Mouse (Mus musculus): ENCODE data around the gene Senp7. TPM values are rescaled to one million over a fixed set of nuclear protein-coding genes. Genes with fewer than 3 reads are reported as not detected.
A peak's percentile ranks its signal among the peaks of the same experiment; 100 is the strongest.
"Not testable (repeated sequence)": the region's sequence is repeated elsewhere in the genome, so short reads cannot be mapped to it uniquely, and the experiment has no call there.

Senp7 gene
- polyA plus RNA-seq, 1 experiment: 25.4 TPM

DNA sequence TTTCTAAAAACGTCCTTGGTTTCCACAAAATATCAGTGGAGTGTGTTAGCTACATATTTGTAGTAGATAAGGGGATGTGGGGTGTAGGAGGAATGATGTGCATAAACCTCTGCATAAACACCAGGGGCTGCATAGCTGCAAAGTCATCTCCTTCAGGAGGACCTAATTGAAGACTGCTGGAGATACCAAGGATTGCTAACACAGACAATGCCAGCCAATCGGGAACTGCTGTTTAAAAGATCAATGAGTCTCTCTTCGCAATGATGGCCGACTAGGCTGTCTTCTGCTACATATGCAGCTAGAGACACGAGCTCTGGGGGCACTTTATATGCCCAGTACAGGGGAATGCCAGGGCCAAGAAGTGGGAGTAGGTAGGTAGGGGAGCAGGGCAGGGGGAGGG, 74.4 kb downstream of the Senp7 start:
- no peak for TF ChIP-seq CTCF (IDR thresholded peaks at IDR 0.05; ENCODE audit: borderline replicate concordance, insufficient read depth, low read depth, low read length)
- DNase-seq: no peak
- no peaks in the 10 kb centered on the region for H3K27me3 ChIP-seq (ENCODE audit: control insufficient read depth, insufficient read depth, low read length)
- H3K4me3 ChIP-seq (replicated peaks; ENCODE audit: insufficient read depth, low read depth, low read length): no peak overlapping the region
- H3K4me1 ChIP-seq (ENCODE audit: control insufficient read depth, insufficient read depth, low read length): no peaks in the 10 kb centered on the region
- WGBS: 90% methylated on average over 5 of the region's 5 CpGs
- no peak overlapping the region for H3K27ac ChIP-seq (ENCODE audit: insufficient read depth, low read length)

- Histone ChIP-seq H3K27ac (ENCODE audit: insufficient read depth, low read length) (no peak overlapping the region), H3K27me3 (ENCODE audit: control insufficient read depth, insufficient read depth, low read length) (no peaks in the 10 kb centered on the region), H3K4me3 (replicated peaks; ENCODE audit: insufficient read depth, low read depth, low read length) (no peak overlapping the region), H3K4me1 (ENCODE audit: control insufficient read depth, insufficient read depth, low read length) (no peaks in the 10 kb centered on the region)
- TF ChIP-seq CTCF (IDR thresholded peaks at IDR 0.05; ENCODE audit: borderline replicate concordance, insufficient read depth, low read depth, low read length) (no peak), POLR2A (IDR thresholded peaks at IDR 0.05; ENCODE audit: borderline replicate concordance, insufficient read depth, low read length) (no peak)
- 95% methylated on average over 3 of the region's 3 CpGs for WGBS
- DNase-seq: no peak
These were observed 75.9 kb downstream of the Senp7 start for GRCm38 (mm10) chr16:56124045-56124444.

DNA sequence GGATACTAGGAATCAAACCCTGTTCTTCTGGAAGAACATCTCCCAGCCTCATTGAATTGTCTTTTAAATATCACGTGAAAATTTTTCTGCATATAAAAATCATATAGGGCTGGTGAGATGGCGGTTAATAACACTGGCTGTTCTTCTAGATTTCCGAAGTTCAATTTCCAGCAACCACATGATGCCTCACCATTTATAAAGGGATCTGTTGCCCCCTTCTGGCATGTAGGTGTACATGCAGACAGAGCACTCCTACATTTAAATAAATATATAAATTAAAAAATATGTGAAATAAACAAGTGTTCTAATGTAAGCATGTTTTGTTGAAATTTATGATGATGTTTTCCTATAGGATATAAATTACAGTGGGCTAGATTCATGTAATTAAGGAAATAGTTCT, 83.5 kb downstream of the Senp7 start:
- no peak for TF ChIP-seq CTCF (IDR thresholded peaks at IDR 0.05; ENCODE audit: borderline replicate concordance, insufficient read depth, low read depth, low read length)
- no peak for TF ChIP-seq POLR2A (IDR thresholded peaks at IDR 0.05; ENCODE audit: borderline replicate concordance, insufficient read depth, low read length)
- WGBS: 23% methylated on average over 3 of the region's 3 CpGs
- peak in 1 of 2 experiments; percentile 37 for DNase-seq
- Histone ChIP-seq H3K4me1 (ENCODE audit: control insufficient read depth, insufficient read depth, low read length) (no peaks in the 10 kb centered on the region), H3K27me3 (ENCODE audit: control insufficient read depth, insufficient read depth, low read length) (no peaks in the 10 kb centered on the region), H3K27ac (ENCODE audit: insufficient read depth, low read length) (no peak overlapping the region), H3K4me3 (replicated peaks; ENCODE audit: insufficient read depth, low read depth, low read length) (no peak overlapping the region)

DNA sequence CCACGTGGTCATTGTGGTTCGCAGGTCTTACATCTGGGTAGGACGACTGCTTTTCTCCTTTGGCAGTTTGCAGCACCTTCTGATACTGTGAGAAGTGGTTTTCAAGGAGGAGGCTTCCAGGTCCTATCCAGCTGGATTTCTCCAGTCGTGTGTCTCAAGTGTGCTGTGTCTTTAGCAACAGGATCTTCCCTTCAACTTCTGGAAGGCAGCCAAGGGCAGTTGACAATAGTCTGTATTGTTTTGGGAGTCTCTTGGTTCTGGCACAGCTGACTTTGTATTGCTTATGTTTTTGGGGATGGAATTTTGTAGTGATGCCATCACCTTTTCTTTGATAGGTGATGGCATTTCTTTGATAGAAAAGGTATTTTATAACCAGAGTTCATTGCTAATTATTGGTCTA, 86.0 kb downstream of the Senp7 start:
- no peak overlapping the region for H3K4me3 ChIP-seq (replicated peaks; ENCODE audit: insufficient read depth, low read depth, low read length)
- no peak for DNase-seq
- no peak overlapping the region for H3K27ac ChIP-seq (ENCODE audit: insufficient read depth, low read length)
- TF ChIP-seq POLR2A (IDR thresholded peaks at IDR 0.05; ENCODE audit: borderline replicate concordance, insufficient read depth, low read length) (no peak), CTCF (IDR thresholded peaks at IDR 0.05; ENCODE audit: borderline replicate concordance, insufficient read depth, low read depth, low read length) (no peak)
- H3K4me1 ChIP-seq (ENCODE audit: control insufficient read depth, insufficient read depth, low read length): no peaks in the 10 kb centered on the region
- WGBS: 44% methylated on average over 4 of the region's 4 CpGs
- H3K27me3 ChIP-seq (ENCODE audit: control insufficient read depth, insufficient read depth, low read length): no peaks in the 10 kb centered on the region

GRCm38 (mm10) chr16:56137672-56138071, 89.5 kb downstream of the Senp7 start:
- not testable (repeated sequence) for H3K4me1 ChIP-seq (ENCODE audit: control insufficient read depth, insufficient read depth, low read length); H3K27me3 ChIP-seq (ENCODE audit: control insufficient read depth, insufficient read depth, low read length); H3K27ac ChIP-seq (ENCODE audit: insufficient read depth, low read length); H3K4me3 ChIP-seq (replicated peaks; ENCODE audit: insufficient read depth, low read depth, low read length); DNase-seq
- 97% methylated on average over 5 of the region's 5 CpGs for WGBS

- no peak for DNase-seq
- no peak overlapping the region for H3K4me3 ChIP-seq (replicated peaks; ENCODE audit: insufficient read depth, low read depth, low read length)
- no peaks in the 10 kb centered on the region for H3K4me1 ChIP-seq (ENCODE audit: control insufficient read depth, insufficient read depth, low read length)
- H3K27me3 ChIP-seq (ENCODE audit: control insufficient read depth, insufficient read depth, low read length): no peaks in the 10 kb centered on the region
- no peak overlapping the region for H3K27ac ChIP-seq (ENCODE audit: insufficient read depth, low read length)
- TF ChIP-seq POLR2A (IDR thresholded peaks at IDR 0.05; ENCODE audit: borderline replicate concordance, insufficient read depth, low read length) (no peak), CTCF (IDR thresholded peaks at IDR 0.05; ENCODE audit: borderline replicate concordance, insufficient read depth, low read depth, low read length) (no peak)
- 90% methylated on average over 3 of the region's 3 CpGs for WGBS
These were observed 91.8 kb downstream of the Senp7 start for GRCm38 (mm10) chr16:56139921-56140320.

DNA sequence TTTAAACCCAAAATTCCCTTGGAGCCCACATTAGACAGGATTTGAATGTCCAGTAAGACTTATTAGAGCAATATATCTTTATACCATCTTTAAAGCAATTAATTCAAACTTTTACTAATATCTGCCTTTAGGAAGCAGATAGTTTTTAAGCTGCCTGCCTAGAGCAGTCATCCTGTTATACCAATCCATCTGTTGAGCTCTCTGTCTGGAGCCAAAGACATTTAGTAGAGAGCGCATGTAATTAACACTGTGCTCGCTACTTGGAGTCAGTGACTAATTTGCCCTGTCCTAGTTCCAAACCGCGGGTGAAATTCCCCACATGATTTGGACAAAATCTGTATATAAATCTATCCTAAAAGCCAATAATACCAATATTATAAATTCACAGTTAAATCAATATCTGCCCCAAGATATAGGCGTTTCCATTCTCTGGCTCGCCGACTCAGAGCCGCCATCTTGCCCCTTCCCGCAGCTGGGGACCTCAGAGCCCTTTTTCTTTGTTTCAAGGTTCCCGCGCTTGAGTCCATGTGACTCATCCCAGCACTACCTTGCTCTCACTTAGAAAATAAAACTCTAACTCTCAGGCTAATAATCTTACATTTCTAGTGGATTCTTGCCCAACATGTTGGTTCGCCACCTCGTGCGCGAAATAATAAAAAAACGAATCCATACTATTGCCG, 96.9 kb downstream of the Senp7 start:
- no peak for TF ChIP-seq CTCF (IDR thresholded peaks at IDR 0.05; ENCODE audit: borderline replicate concordance, insufficient read depth, low read depth, low read length)
- TF ChIP-seq POLR2A (IDR thresholded peaks at IDR 0.05; ENCODE audit: borderline replicate concordance, insufficient read depth, low read length): no peak
- H3K27me3 ChIP-seq (ENCODE audit: control insufficient read depth, insufficient read depth, low read length): no peaks in the 10 kb centered on the region
- H3K27ac ChIP-seq (ENCODE audit: insufficient read depth, low read length): no peak overlapping the region
- WGBS: 93% methylated on average over 17 of the region's 17 CpGs
- no peaks in the 10 kb centered on the region for H3K4me1 ChIP-seq (ENCODE audit: control insufficient read depth, insufficient read depth, low read length)
- DNase-seq: no peak
- no peak overlapping the region for H3K4me3 ChIP-seq (replicated peaks; ENCODE audit: insufficient read depth, low read depth, low read length)

- H3K27me3 ChIP-seq (ENCODE audit: control insufficient read depth, insufficient read depth, low read length): no peaks in the 10 kb centered on the region
- WGBS: 48% methylated on average over 2 of the region's 2 CpGs
- H3K27ac ChIP-seq (ENCODE audit: insufficient read depth, low read length): no peak overlapping the region
- no peak for DNase-seq
- H3K4me1 ChIP-seq (ENCODE audit: control insufficient read depth, insufficient read depth, low read length): no peaks in the 10 kb centered on the region
- TF ChIP-seq POLR2A (IDR thresholded peaks at IDR 0.05; ENCODE audit: borderline replicate concordance, insufficient read depth, low read length) (no peak), CTCF (IDR thresholded peaks at IDR 0.05; ENCODE audit: borderline replicate concordance, insufficient read depth, low read depth, low read length) (no peak)
- H3K4me3 ChIP-seq (replicated peaks; ENCODE audit: insufficient read depth, low read depth, low read length): no peak overlapping the region
These were observed 99.5 kb downstream of the Senp7 start for GRCm38 (mm10) chr16:56147679-56148078.
